Mouse (Mus musculus): Measurements from ENCODE around the gene Sestd1.

GRCm38 (mm10) chr2:77265301-77265700, 15.1 kb downstream of the Sestd1 start:
- TF ChIP-seq POLR2A (IDR thresholded peaks at IDR 0.05; ENCODE audit: borderline replicate concordance, insufficient read depth, low read length) = no peak
- no peak for TF ChIP-seq CTCF (IDR thresholded peaks at IDR 0.05; ENCODE audit: borderline replicate concordance, insufficient read depth, low read depth, low read length)
